Mouse (Mus musculus) common myeloid progenitor, adult 5-6 weeks (primary cell): ENCODE data around the gene Ikzf3. TPM values are rescaled to one million over a fixed set of nuclear protein-coding genes. Genes with fewer than 3 reads are reported as not detected.

Source experiments
- ATAC-seq: replicated peaks from 2 replicates; pipeline ENCODE4 v1.8.0; 2016; ENCODE audit warnings: low read depth, mild to moderate bottlenecking, moderate TSS enrichment, inconsistent platforms; ENCODE audit not compliant: poor library complexity, severe bottlenecking
- total RNA-seq: library from RNA; stranded (forward); fragments of 200-1000, 187-1606 nt; gene quantifications from 2 replicates; pipeline ENCODE4 v1.2.3, GENCODE M21; 2017

The Ikzf3 gene
- total RNA-seq, 1 experiment from 2014 or later = not detected

- ATAC-seq = no peak
Measured at GRCm38 (mm10) chr11:98577776-98578175, 31.9 kb upstream of the Ikzf3 start.

- no peak for ATAC-seq
Measured at GRCm38 (mm10) chr11:98569461-98569860, 23.6 kb upstream of the Ikzf3 start.

- ATAC-seq = no peak
Measured at GRCm38 (mm10) chr11:98568326-98568725, 22.5 kb upstream of the Ikzf3 start.

GRCm38 (mm10) chr11:98563921-98564414 lies 18.1 kb upstream of the Ikzf3 start:
- ATAC-seq = no peak

- no peak for ATAC-seq
Measured at GRCm38 (mm10) chr11:98563025-98563424, 17.2 kb upstream of the Ikzf3 start.

- ATAC-seq = no peak
Measured at GRCm38 (mm10) chr11:98560942-98561341, 15.1 kb upstream of the Ikzf3 start.

- ATAC-seq = peak; percentile 40; the same call in 1 of the 2 replicates
Measured at GRCm38 (mm10) chr11:98555124-98555700, 9.4 kb upstream of the Ikzf3 start.

- no peak for ATAC-seq
Measured at GRCm38 (mm10) chr11:98553966-98554365, 8.1 kb upstream of the Ikzf3 start.

GRCm38 (mm10) chr11:98550975-98551828 lies 5.4 kb upstream of the Ikzf3 start, which contains the start of gene Zpbp2:
Zpbp2 (plus strand) TSS chr11:98551097.
- peak; percentile 88 for ATAC-seq

GRCm38 (mm10) chr11:98550311-98550974 lies 4.6 kb upstream of the Ikzf3 start:
- ATAC-seq = no peak

- no peak for ATAC-seq
Measured at GRCm38 (mm10) chr11:98549363-98549762, 3.5 kb upstream of the Ikzf3 start.

- no peak for ATAC-seq
Measured at GRCm38 (mm10) chr11:98547308-98547693, 1.5 kb upstream of the Ikzf3 start.

- no peak for ATAC-seq
Measured at GRCm38 (mm10) chr11:98546529-98547307, 887 bp upstream of the Ikzf3 start.

GRCm38 (mm10) chr11:98544890-98545677 lies 747 bp downstream of the Ikzf3 start:
- ATAC-seq = no peak

GRCm38 (mm10) chr11:98543414-98543813 lies 2.4 kb downstream of the Ikzf3 start:
- ATAC-seq = no peak

GRCm38 (mm10) chr11:98542553-98542952 lies 3.3 kb downstream of the Ikzf3 start:
- no peak for ATAC-seq

GRCm38 (mm10) chr11:98540319-98540718 lies 5.5 kb downstream of the Ikzf3 start:
- no peak for ATAC-seq

- ATAC-seq = no peak
Measured at GRCm38 (mm10) chr11:98537480-98538034, 8.3 kb downstream of the Ikzf3 start.
